Mouse (Mus musculus) liver, postnatal 0 days (tissue): Measurements from ENCODE around the gene Wwp2. TPM values are rescaled to one million over a fixed set of nuclear protein-coding genes. Genes with fewer than 3 reads are reported as not detected.
A peak's percentile ranks its signal among the peaks of the same experiment; 100 is the strongest.

Experiments used
- ATAC-seq: fragments of 200-750 bp; cut with Nextera tagmentation; 2 replicates; pipeline ENCODE4 v1.8.0; 2017; ENCODE audit warnings: mild to moderate bottlenecking, moderate library complexity
- DNase-seq: peaks from one replicate; pipeline ENCODE4 v3.0.0-alpha.2; 2016
- H3K27ac ChIP-seq: fragments of 300-500 bp; sonication (generic); 2 replicates; pipeline ENCODE4 v1.5.1; 2014; ENCODE audit warnings: antibody characterized with exemption, moderate library complexity, mild to moderate bottlenecking, low read depth
- H3K27me3 ChIP-seq: fragments of 300-500 bp; sonication (generic); 2 replicates; pipeline ENCODE4 v1.6.1; 2014; ENCODE audit warnings: low read length, control low read depth, mixed read lengths; ENCODE audit not compliant: insufficient read depth
- H3K36me3 ChIP-seq: fragments of 300-500 bp; sonication (generic); replicated peaks from 2 replicates; pipeline ENCODE4 v1.6.1; 2014; ENCODE audit warnings: mild to moderate bottlenecking, control low read depth, low read length, moderate library complexity, mixed read lengths; ENCODE audit not compliant: insufficient read depth
- H3K4me1 ChIP-seq: fragments of 300-500 bp; sonication (generic); 2 replicates; pipeline ENCODE4 v1.6.1; 2014; ENCODE audit warnings: antibody characterized with exemption, mild to moderate bottlenecking, control low read depth; ENCODE audit not compliant: insufficient read depth
- H3K4me2 ChIP-seq: fragments of 300-500 bp; sonication (generic); 2 replicates; pipeline ENCODE4 v1.6.1; 2014; ENCODE audit warnings: low read depth, mild to moderate bottlenecking, low read length, moderate library complexity, mixed read lengths
- H3K4me3 ChIP-seq: fragments of 300-500 bp; sonication (generic); 2 replicates; pipeline ENCODE4 v1.5.1; 2014; ENCODE audit warnings: low read depth, low read length
- H3K9ac ChIP-seq: fragments of 300-500 bp; sonication (generic); replicated peaks from 2 replicates; pipeline ENCODE4 v1.6.1; 2014; ENCODE audit warnings: mild to moderate bottlenecking, moderate library complexity
- H3K9me3 ChIP-seq: fragments of 300-500 bp; sonication (generic); 2 replicates; pipeline ENCODE4 v1.6.1; 2016; ENCODE audit warnings: mild to moderate bottlenecking, control low read depth, low read length, mixed read lengths
- CTCF ChIP-seq: sonication (generic); IDR thresholded peaks from 2 replicates; pipeline ENCODE4 v1.5.1; 2016; ENCODE audit warnings: antibody characterized with exemption, low read depth
- EP300 ChIP-seq: IDR thresholded peaks from 2 replicates; pipeline ENCODE4 v1.6.1; 2016; ENCODE audit warnings: antibody characterized with exemption, low read depth, mild to moderate bottlenecking
- WGBS: fragments of 180-500 bp; shearing (Covaris S2); extraction: QIAGEN DNeasy Blood & Tissue Kit; methylation state at CpG from one replicate; pipeline ENCODE4 v1.1.7; 2014; ENCODE audit not compliant: insufficient replicate concordance; 5-methylcytosine and 5-hydroxymethylcytosine counted together
- polyA plus RNA-seq: library from polyadenylated mRNA; unstranded; fragments of >200 nt; fragmentation: Nextera tagmentation; extraction: Ambion mirVana; gene quantifications from 2 replicates; pipeline ENCODE4 v1.2.1, GENCODE M21; 2015

The Wwp2 gene
- polyA plus RNA-seq, 1 experiment from 2014 or later = 29.1 TPM

DNA sequence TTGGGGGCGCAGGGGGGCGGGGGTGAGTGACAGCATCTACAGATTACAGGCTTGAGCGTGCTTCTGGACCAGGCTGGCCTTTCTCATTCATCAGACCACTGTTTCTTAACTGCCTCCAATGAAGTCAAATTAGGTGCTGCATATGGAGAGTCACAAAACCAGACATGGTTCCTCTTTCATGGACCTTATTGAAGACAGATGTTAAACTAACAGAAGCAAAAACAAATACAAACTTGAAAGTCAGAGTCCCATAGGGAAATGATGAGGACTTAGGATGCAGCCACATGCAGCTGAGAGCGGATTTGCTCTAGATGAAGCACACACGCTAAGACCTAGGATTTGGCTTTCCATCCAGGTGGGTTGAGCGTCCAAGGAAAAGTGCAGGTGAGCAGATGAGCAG is 61.5 kb downstream of the Wwp2 start:
- ATAC-seq (no peak), DNase-seq (no peak)
- Histone ChIP-seq H3K4me3 (no peak overlapping the region), H3K9me3 (no peaks in the 10 kb centered on the region), H3K27ac (no peak overlapping the region), H3K36me3 (0 out of 2 replicates have a peak, but pooled peaks cover 3% of the 10 kb centered on the region), H3K4me1 (peaks cover 6% of the 10 kb centered on the region; the same call in 1 of the 2 replicates), H3K4me2 (no peak overlapping the region), H3K27me3 (no peaks in the 10 kb centered on the region), H3K9ac (no peak overlapping the region)
- TF ChIP-seq CTCF = no peak
- WGBS = 84% methylated on average over 6 of the region's 6 CpGs

DNA sequence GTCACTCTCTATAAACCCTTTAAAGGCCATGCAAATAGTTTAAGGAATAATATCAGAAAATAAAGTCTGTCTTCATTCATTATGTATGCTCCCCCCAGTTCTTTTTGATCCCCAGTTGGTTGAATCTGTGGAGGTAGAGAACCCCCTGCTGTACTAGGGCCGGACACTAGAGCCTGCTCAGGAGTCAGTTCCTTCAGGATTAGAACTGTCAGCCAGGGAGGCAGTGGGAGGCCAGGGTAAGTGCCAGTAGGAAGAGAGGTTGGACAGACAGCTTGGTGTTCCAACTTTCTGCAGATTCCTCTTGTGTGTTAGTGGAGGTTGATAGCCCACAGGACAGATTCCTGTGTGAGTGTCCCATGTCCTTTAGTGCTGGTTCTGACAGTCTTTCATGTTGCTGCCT is 62.2 kb downstream of the Wwp2 start:
- DNase-seq = no peak
- Histone ChIP-seq H3K4me3 (no peak overlapping the region), H3K27ac (no peak overlapping the region), H3K4me2 (no peak overlapping the region), H3K36me3 (0 out of 2 replicates have a peak, but pooled peaks cover 3% of the 10 kb centered on the region), H3K9ac (no peak overlapping the region), H3K9me3 (no peaks in the 10 kb centered on the region), H3K27me3 (no peaks in the 10 kb centered on the region), H3K4me1 (peaks cover 12% of the 10 kb centered on the region)
- 74% methylated on average over 1 of the region's 1 CpGs for WGBS
- TF ChIP-seq CTCF (peak; percentile 16; the same call in 1 of the 2 replicates), EP300 (no peak)
- no peak for ATAC-seq

DNA sequence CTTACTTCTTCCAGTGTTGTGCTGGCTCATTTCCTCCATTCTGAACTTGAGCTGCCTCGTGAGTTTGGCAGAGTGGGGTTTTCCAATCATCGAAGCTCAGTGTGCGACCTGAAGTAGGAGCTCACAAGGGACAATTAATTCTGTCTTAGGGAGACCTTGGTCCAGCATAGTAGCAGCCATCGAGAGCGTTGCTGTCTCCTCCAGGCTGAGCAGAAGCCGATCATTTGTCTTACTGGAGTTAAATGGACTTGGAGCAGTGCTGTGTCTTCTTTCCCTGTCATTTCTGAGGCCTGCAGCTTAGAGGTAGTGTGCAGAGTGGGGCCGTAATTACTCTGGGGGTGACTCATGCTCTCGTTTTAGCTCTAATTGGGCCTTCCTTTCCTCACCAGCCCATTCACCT is 62.6 kb downstream of the Wwp2 start:
- H3K27ac ChIP-seq = no peak overlapping the region
- no peaks in the 10 kb centered on the region for H3K27me3 ChIP-seq
- no peak for ATAC-seq
- no peaks in the 10 kb centered on the region for H3K9me3 ChIP-seq
- no peak for DNase-seq
- 0 out of 2 replicates have a peak, but pooled peaks cover 2% of the 10 kb centered on the region for H3K36me3 ChIP-seq
- H3K4me2 ChIP-seq = no peak overlapping the region
- H3K4me3 ChIP-seq = no peak overlapping the region
- WGBS = 68% methylated on average over 8 of the region's 8 CpGs
- TF ChIP-seq CTCF = no peak
- peaks cover 15% of the 10 kb centered on the region for H3K4me1 ChIP-seq
- no peak overlapping the region for H3K9ac ChIP-seq

DNA sequence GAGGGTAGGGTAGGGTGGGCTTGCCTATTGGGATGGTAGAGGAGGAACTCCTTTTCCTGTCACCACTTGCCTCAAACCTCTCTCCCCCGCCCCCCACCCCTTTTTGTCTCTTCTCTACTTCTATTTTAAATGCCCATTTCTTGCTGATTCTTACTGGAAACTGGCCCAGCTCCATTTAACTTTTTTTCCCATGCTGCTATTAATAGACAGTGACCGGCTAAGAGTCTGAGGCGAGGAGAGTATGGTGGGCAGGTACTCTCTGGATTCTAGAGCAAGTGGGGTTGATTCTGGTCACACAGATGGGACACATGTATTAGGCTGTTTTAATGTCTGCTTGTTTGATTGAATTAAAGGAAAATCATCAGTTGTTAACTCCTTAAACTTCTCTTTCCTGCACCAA is 63.4 kb downstream of the Wwp2 start:
- no peaks in the 10 kb centered on the region for H3K27me3 ChIP-seq
- 86% methylated on average over 3 of the region's 3 CpGs for WGBS
- ATAC-seq = no peak

DNA sequence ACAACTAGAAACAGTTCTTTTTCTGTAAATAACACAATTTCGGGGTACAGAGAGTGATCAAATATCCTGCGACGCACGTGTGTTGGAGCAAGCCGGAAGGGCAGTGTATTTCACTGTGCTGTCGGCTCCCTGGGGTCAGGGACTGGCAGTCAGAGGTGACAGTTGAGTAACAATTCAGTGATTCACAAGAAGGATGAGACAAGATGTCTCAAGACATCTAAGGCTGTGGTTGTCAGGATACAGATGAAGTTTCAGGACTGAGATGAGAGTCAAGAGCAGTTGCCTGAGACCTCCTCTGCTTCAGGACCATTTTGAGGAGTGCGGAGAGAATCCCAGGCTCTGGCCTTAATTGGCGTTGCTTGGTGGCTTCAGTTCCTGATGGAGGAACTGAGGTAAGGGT is 66.2 kb downstream of the Wwp2 start:
- TF ChIP-seq EP300 = no peak
- no peak for TF ChIP-seq CTCF
- no peak overlapping the region for H3K4me3 ChIP-seq
- 59% methylated on average over 8 of the region's 8 CpGs for whole genome bisulfite sequencing
- no peak overlapping the region for H3K9ac ChIP-seq
- peak overlapping the region; percentile 81 for H3K27ac ChIP-seq
- ATAC-seq (0 out of 2 replicates have a peak, but pooled peaks have one; percentile 12), DNase-seq (no peak)
- H3K4me2 ChIP-seq = peak overlapping the region; percentile 49; the same call in 1 of the 2 replicates
- H3K36me3 ChIP-seq = peaks cover 13% of the 10 kb centered on the region
- no peaks in the 10 kb centered on the region for H3K9me3 ChIP-seq
- peaks cover 20% of the 10 kb centered on the region for H3K4me1 ChIP-seq
- no peaks in the 10 kb centered on the region for H3K27me3 ChIP-seq

More for the DNA sequence above, 63.4 kb downstream of the Wwp2 start:
- H3K4me1 ChIP-seq = peaks cover 15% of the 10 kb centered on the region
- no peak overlapping the region for H3K4me3 ChIP-seq
- H3K9me3 ChIP-seq = no peaks in the 10 kb centered on the region
- no peak for DNase-seq
- H3K36me3 ChIP-seq = no peaks in the 10 kb centered on the region
- H3K27ac ChIP-seq = no peak overlapping the region
- H3K4me2 ChIP-seq = no peak overlapping the region
- no peak overlapping the region for H3K9ac ChIP-seq
- TF ChIP-seq EP300 = no peak
- no peak for TF ChIP-seq CTCF

DNA sequence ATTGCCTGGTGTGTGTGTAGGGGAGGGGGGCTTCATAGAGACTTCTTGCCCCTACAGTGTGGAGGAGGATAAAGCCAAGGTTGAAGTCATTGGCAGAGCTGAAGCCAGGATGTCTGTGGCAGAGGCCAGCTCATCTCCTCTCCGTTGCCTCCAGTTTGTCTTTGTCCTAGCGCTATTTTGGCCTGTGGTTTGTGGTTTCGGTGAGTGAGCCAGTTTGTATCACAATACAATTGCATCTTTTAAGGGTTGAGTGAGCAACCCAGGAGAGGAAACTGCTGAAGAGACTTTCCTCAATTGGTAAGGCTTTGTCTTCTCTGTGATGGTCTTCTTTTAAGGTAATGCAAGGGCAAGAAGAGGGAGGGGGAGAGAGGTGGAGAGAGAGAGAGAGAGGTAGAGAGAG is 66.8 kb downstream of the Wwp2 start:
- Histone ChIP-seq H3K4me3 (no peak overlapping the region), H3K4me2 (peak overlapping the region; percentile 49), H3K4me1 (peaks cover 19% of the 10 kb centered on the region), H3K9ac (no peak overlapping the region), H3K36me3 (peaks cover 18% of the 10 kb centered on the region), H3K9me3 (no peaks in the 10 kb centered on the region), H3K27ac (peak overlapping the region; percentile 81), H3K27me3 (no peaks in the 10 kb centered on the region)
- DNase-seq = peak; percentile 44
- peak; percentile 65 for ATAC-seq
- WGBS = 35% methylated on average over 3 of the region's 3 CpGs
- TF ChIP-seq CTCF (no peak), EP300 (no peak)

DNA sequence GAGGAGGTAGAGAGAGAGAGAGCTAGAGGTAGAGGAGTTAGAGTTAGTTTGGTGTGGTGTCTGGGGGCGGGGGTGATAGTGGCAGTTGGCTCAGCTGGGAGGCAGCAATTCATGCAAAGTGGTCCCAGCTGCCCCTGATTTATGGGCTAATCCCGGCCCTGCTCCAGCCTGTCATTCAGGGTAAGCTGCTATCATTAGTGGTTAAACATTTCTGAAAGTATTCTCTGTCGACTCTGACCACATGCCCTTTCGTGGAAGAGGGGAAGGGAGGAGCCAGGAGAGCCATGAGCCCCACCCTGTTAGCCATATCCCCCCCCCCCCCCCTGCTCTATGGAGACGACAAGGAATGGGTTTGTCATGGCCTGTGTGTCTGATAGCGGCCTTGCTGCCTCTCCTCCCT is 67.2 kb downstream of the Wwp2 start:
- WGBS = 5% methylated on average over 6 of the region's 6 CpGs
- peak overlapping the region; percentile 49 for H3K4me2 ChIP-seq
- H3K27ac ChIP-seq = peak overlapping the region; percentile 81
- peaks cover 19% of the 10 kb centered on the region for H3K36me3 ChIP-seq
- ATAC-seq = peak; percentile 61
- H3K9ac ChIP-seq = no peak overlapping the region
- no peaks in the 10 kb centered on the region for H3K9me3 ChIP-seq
- DNase-seq = peak; percentile 46
- H3K27me3 ChIP-seq = no peaks in the 10 kb centered on the region
- TF ChIP-seq EP300 (no peak), CTCF (no peak)
- no peak overlapping the region for H3K4me3 ChIP-seq
- H3K4me1 ChIP-seq = peaks cover 19% of the 10 kb centered on the region
